Mouse (Mus musculus) c-Kit-positive CD71-negative TER-119-negative erythroid progenitor cells, embryonic 14.5 days (primary cell): Measurements from ENCODE around the gene Gss.
"Not testable (repeated sequence)": the region's sequence is repeated elsewhere in the genome, so short reads cannot be mapped to it uniquely, and the experiment has no call there.

ENCODE experiments used
- DNase-seq: peaks from one replicate; pipeline ENCODE4 v3.0.0-alpha.2; 2013; ENCODE audit warnings: low read depth

The Gss gene

DNA sequence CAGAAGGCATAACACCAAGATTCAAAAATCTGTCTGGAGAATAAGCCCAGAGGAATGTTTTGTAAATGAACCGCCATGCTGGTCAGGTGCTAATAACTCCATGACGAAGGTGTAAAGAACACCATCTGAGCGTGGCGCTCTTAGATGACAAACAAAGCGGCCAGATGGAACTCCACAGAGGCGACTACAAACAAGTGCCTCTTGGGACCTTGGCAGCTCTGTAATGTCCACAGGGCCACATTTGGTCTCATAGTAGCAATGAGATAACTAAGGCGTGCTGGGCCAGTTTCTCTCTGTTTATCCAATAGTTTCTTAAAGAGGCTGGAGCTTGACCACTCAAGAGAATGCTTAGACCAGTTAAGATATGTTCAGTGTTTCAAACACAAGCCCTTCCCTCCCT is 18.6 kb downstream of the Gss start:
- no peak for DNase-seq

DNA sequence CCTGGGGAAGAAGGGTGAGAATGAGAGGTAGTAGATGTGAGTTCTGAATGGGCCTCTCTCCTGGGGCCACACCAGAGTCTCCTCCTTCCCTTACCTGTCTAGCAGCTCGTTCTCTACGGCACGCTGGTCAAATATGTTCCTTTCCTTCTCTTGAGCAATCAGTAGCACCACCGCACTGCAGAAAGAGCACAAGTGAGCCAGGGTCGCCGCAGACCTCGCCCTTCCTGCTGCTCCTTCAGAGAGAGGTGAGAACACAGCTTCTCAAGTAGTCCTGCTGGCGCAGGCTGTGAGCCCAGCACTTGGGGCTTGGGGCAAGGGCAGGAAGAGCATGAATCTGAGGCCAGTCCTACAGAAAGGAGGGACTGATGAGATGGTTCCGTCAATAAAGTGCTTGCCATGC is 19.6 kb downstream of the Gss start:
- DNase-seq: no peak

DNA sequence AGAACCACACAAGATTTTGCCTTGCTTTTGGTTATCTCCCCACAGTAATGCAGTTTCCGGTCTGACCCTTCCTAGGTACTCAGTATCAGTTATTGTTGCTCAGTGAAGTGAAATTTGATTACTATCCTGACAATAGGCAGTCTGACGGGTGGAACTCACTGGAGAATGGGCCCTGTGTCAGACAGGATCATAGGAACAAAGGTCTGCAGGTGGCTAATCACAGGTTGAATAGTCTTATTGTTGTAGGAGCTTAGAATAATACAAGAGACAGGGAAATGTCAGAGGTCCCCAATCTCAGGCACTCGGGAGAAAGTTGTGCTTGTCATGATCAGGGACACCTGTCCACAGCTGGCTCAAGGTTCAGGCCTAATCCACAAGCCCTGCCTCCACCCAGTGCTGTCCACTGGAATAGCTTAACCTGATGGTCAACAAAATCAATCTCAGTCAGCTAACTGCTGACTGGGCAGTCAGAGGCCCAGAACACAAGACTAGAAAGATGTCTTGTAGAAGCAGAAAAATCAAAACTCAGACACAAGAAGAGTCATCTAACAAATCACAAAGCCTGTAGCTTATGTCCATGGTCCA is 23.3 kb downstream of the Gss start:
- no peak for DNase-seq

DNA sequence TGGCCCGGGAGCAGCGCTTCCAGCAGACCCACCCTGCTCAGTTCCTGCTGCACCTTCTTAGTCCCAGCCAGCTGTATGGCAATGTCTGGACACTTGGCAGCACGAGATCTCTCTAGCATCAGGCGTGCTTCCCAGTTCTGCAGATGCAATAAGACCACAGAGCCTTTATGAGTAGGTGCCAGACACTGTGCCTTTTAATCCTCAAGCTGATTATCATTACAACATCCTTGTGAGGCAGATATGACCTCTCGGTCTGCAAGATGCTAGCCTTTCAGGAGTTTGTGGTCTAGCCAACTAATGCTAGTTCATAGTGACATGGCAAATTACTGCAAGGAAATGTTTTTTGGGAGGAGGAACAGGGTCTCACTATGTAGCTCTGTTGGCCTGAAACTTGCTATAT is 24.9 kb downstream of the Gss start:
- DNase-seq: no peak

DNA sequence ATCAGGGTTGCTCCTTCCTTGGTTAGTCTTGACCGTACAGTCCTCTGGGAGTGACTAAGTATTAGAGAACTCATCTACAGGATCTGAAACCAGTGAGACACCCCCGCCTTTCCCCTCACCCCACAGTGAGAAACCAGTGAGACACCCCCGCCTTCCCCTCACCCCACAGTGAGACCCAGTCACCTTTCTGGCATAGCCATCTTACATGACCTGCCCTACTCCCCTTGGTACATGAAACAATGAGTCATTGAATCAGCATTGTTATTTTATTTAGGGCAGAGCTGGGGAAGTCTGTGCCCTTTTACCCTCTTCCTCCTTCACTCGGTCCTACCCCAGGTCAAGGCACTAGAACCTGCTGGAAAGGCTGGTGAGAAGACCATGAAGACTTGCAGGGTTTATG is 29.7 kb downstream of the Gss start:
- no peak for DNase-seq

DNA sequence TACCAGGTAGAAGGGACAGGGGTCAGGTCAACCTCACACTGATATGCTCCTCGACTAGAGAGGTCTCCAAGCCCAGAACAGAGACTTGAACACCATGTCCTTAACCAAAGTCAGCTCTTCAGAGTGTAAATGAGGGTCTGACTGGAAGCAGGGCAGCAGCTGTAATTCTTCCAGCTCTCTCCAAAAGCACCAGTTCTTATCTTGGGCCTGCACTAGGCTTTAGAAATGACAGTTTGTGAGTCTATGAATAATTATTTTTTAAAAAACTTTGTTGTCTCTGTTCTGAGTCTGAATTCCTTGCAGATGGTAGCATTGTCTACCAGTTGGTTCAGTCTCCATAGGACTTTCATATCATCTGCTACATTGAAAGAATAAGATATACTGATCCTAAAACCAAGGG is 30.4 kb downstream of the Gss start:
- DNase-seq: no peak

DNA sequence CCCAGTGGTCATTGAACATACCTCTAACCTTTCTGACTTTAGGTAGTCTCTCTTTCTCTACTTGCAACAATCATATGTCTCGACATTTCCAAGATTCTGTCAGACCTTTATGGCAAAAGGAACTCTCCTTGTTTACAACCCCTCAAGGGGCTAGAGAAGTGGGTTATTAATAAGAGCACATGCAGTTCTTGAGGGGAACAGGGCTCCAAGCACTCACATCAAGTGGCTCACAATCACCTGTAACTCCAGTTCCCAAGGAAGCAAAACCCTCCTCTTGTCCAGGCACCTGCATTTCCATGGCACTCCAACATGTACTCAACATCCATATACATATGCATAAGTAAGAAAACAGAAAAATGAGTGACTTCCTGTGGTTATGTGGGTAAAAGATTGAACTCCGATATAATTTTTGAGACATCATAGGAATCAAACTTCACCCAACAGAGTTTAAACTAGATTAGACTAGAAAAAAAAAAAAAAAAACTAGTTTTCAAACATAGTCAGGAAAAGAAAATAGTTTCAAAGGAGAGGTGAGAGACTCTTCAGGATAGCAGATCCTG is 38.1 kb downstream of the Gss start:
- DNase-seq: no peak

DNA sequence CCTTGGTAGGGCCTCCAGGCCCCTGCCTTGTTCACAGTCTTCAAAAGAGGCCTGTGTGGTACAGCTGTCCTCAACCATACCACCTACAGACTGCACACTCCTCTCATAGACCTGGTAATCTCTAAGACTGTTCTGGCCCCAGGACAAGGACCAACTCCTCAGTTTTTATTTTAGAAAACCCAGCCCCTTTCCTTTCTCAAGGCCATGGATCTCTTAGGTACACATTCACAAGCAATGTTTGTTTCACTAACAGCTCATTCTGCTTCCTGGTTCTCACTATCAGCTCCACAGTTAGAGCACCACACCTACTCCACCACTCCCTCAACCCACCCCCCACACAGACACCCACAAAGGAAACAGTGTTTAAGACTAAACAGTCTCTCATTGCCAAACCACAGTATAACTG is 39.7 kb downstream of the Gss start:
- DNase-seq: no peak

DNA sequence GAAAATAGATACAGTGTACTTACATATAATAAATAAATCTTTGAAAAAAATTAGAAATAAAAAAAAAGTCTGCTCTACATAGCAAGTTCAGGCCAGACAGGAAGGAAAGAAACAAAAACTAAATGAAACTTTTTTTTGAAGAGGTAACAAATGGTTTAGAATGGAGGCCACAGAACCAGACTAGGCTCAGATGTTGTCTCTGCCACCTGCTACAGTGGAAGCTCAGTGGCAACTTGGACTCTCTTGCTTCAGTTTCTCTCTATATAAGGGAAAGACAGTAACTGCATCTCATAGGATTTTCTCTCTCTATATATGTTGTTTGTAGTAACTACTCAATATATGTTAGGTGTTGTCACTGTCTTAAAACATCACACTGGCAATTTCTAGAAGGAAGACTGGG is 40.3 kb downstream of the Gss start:
- no peak for DNase-seq

DNA sequence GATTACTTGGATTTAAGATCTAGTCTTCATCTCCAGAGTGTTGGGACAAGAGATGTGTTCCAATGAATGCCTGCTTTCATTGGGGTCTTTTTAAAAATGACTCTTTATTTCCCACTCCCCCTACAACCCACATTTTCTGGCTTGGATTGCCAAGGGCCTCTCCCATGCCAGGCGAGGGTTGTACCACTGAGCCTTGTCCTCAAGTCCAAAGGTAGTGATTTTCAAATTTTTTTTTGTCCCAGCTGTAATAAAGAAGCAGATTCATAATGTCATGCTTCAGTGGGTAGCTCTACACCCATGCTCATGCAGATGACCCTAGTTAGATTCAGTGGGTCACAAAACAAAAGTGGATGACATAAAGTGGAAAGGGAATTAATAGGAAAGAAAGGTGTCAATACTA is 45.7 kb downstream of the Gss start:
- DNase-seq: no peak

DNA sequence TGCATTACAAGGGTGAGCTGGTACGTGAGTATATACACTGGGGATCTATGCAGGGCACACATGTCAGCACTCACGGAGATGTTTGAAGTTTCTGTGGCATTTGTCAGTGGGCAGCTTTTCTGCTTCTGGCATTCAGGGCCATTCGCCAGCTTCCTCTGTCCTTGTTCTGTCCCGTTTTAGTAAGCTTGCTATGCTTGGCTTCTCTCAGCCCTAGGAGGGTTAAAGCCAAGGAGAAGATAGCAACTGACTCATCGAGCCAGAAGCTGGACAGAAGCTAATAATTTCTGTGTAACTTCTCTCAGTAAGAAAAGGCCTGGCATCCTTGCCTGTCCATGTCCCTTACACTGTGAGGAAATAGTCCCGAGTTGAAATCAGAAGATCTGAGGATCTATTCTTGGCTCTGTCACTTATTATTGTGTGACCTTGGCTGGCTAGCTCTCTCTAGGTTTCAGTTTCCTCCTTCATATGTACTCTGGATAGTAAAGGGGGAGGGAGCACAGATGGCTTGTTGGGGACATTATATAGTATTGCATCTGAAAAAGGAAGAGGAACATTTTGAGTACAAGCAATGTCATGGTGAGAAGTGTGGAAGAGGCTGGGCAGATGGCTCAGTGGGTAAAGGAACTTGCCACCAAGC is 51.7 kb downstream of the Gss start:
- DNase-seq: no peak

DNA sequence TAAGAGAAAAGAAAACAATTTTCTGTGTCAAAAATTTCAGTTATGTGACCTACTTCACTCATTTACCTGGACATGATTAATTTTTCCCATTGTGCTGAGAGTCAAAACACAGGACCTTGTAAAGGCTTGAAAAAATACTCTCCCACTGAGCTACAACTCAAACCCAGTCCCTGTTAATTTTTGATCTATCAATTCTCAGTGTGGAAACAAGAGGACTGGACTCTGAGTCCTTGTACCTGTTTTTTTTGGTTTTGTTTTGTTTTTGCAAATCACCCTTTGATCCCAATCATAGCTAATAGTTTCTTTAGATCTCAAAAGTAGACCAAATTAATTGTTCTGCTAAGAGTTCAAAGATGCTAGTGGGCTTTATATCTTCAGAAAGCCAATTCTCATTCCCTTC is 52.9 kb downstream of the Gss start:
- DNase-seq: no peak

DNA sequence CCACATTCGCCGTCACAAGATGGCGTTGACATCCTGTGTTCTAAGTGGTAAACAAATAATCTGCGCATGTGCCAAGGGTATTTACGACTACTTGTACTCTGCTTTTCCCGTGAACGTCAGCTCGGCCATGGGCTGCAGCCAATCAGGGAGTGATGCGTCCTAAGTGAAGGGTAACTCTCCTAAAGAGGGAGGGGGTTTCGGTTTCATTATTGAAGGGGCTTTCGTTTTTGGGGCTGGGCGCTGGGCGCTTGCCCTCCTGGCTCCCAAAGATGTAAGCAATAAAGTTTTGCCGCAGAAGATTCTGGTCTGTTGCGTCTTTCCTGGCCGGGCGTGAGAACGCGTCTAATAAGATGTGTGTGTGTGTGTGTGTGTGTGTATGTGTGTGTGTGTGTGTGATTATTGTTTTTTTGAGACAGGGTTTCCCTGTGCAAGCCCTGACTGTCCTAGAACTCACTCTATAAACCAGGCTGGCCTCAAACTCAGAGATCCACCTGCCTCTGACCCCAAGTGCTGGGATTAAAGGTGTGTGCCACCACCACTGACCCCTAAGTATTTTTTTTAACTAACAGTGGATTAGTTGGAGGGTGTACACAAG is 54.0 kb downstream of the Gss start:
- DNase-seq: not testable (repeated sequence)

DNA sequence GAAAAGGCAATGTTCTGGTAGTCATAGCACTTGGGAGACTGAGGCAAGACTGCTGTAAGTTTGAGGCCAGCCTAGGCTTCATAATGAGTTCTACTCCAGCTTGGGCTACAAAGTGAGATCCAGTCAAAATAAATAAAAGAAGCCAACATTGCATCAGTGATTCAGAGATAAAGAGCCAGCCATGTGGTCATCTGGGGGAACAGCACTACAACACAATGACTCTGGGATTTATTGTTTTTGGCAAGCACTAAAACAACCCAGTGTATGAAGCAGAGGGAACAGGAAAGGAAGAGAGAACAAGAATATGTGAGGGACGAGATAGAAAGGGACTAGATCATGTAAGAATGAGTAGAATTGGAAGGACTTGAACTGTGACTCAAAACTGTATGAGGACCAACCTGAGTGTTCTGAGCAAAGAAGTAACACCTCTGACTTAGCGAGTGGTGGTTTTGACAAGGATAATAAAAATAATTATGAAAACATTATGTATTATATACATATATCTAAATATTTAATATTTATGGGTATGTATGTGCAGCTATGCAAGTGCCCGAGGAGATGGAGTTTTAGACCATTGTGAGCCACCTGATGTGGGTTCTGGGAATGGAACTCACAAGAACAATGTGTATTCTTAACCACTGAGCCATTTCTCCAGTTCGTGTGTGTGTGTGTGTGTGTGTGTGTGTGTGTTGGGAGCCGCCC is 54.7 kb downstream of the Gss start:
- no peak for DNase-seq

DNA sequence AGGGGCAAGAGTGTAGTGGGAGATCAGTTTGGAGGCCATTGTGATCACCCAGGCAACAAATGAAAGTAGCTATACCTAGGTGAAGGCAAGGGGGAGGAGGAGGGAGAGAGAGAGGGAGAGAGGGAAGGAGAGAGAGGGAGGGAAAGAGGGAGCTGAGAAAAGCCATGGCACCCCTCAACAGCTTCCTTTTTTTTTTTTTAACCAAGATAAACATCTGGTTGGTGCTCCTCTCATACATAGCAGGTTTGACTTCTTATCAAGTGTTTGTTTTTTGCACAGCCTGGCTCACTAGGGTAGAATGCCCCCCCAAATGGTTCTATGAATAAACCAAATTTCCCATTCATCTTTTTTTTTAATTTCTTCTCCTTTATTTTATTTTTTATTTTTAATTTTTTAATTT is 56.3 kb downstream of the Gss start:
- DNase-seq: no peak

DNA sequence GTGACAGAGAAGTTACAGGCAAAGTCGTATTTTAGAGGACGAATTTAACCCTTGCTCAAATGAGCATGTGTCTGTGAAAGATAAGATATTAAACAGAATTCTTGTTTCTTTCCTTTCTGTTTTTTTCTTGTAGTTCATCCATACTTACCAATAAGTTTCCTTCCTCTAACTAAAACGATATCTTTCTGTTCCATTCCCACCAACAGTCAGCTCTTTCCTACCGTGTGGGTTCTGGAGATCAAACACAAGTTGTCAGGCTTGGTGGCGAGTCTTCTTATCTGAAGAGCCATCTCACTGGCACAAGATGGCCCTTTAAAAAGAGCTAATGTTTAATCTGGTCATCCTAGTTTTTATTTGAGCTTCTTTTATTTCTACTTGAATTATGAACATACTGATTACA is 65.2 kb downstream of the Gss start:
- no peak for DNase-seq

DNA sequence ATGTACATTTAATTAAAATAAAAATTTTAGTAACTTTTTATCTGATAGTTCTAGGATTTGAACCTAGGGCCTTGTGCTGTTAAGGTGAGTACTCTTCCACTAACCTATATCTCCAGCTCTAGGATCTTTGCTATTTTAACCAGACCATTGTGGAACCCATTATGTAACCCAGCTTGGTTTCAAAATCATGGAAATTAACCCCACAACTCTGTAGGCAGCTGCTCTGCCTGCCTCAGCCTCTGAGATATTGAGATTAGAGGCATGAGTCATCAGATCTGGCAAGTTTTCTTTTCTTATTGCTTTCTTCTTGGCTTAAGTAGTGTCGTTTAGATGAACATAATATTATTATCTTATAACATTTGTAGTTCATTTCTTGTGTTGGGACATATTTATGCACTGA is 68.2 kb downstream of the Gss start:
- DNase-seq: no peak

DNA sequence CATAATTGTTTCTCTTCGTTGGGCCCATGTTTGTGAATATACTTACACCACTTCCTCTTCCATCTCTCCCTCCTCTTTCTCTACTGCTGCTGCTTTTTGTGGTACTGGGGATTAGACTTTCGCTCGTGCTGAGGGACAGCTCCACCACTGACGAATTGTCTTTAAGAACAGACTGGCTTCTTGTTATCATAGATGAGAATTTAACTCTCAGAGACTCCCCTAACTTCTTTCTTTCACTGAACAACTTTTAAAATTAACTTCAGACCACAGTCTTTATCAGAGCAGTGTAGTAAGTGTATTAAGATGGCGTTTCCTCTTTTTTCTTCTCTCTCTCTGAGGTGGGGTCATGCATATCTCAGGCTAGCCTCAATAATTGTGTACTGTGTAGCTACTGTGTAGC is 68.9 kb downstream of the Gss start:
- DNase-seq: no peak

DNA sequence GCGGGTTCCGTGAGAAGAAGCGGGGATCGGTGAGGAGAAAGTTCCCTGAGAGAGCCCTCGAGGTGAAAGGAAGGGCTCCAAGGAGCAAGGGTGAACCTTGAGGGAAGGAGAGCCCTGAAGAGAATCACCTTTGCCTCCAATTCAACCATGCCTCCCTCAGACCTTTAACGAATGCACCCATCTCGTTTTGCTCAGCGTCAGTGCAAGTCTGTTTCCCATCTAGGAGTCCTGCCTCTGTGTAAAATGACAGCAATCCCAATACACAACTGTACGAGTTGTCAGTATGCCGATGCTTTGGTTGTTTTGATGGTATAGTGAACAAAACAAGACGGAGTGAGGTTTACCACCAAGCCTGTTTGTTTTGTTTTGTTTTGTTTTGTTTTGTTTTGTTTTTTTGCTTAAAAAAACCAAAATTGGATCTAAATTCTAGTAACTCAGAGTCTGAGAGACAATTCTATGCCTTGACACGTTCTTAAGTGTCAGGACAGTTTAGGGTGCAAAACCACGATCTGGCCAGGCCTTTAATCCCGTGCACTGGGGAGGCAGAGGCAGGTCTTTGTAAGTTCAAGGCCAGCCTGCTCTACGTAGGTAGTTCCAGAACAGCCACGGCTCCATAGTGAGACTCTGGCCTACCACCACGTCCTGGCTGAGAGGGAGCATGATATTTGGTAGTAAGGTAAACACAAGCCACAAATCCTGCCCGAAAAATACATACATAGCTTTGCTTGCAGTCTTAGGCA is 73.9 kb downstream of the Gss start:
- no peak for DNase-seq

DNA sequence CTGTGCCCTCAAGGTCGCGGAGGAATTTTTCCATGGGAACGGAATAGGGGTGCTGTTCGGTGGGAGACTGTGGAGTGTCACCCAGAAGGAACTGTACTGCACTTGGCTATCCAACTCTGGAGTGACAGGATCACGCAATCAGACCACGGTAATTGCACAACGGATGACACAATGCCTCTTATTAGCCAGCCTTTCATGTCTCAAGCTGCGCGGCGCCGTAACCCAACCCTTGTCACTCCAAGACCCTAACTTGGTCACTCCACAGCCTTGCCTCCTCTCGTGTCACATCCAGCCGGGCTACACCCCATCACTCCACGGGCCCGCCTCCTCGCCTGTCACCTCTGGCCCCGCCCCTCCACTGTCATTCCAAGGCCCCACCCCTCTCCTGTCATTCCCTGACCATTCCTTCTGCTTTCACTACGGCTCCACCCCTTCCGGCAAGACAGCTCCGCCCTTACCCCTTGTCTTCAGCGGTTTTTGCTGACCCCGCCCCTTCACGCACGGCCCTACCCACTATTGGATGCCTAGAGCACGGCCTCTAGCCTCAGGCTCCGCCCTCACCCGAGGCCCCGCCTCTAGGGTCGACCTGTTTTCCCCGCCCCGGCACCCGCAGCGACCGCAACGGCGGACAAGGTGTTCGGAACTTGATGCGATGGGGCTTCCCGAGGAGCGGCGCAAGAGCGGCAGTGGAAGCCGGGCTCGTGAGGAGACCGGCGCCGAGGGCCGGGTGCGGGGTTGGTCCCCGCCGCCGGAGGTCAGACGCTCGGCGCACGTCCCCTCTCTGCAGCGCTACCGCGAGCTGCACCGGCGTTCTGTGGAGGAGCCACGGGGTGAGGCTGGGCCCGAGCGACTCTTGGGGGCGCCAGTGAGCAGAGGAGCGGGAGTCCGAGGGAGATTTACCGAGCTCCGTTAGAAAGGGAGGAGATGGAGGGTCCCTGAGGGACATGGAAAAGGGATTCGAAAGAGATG is 74.9 kb downstream of the Gss start, which contains the start of the genes Acss2 and Ggt7:
Acss2 (plus strand) TSS at position 494 of the 969 bp plus-strand sequence.
Ggt7 (minus strand) TSS at position 783 of the 969 bp plus-strand sequence.
- DNase-seq: peak; percentile 98

DNA sequence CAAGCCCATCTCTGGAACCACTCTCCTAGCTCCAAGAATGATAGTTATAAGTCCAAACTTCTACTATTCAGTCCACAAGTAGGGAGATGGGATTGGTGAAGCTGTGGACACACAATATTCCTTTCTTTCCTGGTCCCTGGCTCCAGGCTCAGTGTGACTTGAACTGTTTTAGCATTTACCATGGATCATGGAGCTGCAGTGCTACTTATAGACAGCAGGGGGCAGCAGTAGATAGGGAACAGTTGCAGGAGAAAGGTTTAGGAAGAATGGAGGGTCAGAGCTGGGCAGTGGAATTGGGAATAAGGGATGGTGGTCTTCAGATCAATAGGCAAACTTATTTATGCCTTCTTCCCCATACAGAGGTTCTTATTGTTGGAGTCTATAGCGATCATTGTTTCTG is 76.7 kb downstream of the Gss start:
- DNase-seq: no peak
